Mouse (Mus musculus): Measurements from ENCODE around the gene Hebp1. TPM values are rescaled to one million over a fixed set of nuclear protein-coding genes. Genes with fewer than 3 reads are reported as not detected.

Gene Hebp1
- total RNA-seq, 2 experiments from 2014 or later, result 50.3 to 53.5 TPM

- intact Hi-C loops (cut with DNase I), result no loop called here
- DNase-seq, result no peak
Measured at GRCm38 (mm10) chr6:135133486-135133885, 64.3 kb downstream of the Hebp1 start.

DNA sequence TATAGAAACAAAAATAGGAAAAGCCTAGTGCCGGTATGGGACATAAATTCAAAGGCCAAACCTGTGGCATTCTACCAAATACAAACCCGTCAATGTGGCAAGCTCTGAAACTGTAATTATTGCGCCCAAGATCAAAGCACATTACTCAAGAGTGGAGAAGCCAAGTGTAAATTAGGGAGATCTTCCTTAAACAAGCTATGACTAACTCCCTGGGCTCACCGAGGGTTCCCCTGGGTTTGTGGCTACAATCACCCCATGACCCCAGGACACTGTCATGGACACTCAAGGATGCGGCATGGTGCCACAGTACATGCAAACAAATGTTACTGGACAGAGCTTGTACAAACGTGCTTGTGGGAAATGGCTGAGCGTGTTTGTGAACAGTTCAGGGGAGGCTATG lies 64.7 kb downstream of the Hebp1 start:
- DNase-seq, result no peak
- intact Hi-C loops (cut with DNase I), result no loop called here

GRCm38 (mm10) chr6:135124755-135125380 lies 73.0 kb downstream of the Hebp1 start:
- DNase-seq, result no peak
- intact Hi-C loops (cut with DNase I), result no loop called here

DNA sequence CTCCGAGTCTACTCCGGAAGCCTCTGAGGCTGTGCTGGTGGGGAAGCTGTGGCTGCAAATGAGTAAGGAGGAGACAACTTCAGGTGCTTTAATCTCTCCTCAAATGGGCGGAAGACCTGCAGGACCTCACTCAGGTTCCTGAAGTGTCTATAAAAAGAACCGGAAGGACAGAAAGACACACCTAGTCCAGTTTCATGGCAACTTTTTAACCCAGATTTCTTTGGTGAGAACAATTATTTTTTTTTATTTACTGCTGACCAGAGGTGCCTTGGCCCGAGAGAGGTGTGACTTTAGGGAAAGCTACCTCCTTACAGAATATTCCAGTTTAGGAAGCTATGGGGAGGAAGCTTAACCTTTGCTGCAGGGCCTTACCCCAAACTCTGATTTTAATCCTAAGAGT lies 79.6 kb downstream of the Hebp1 start, which contains the start of gene Gprc5d:
Gprc5d (minus strand) TSS at position 101 of the 400 bp plus-strand sequence.
- no peak for DNase-seq
- intact Hi-C loops (cut with DNase I), result no loop called here

GRCm38 (mm10) chr6:135116479-135116878 lies 81.3 kb downstream of the Hebp1 start:
- no peak for DNase-seq
- intact Hi-C loops (cut with DNase I), result no loop called here

- intact Hi-C loops (cut with DNase I), result no loop called here
- no peak for DNase-seq
Measured at GRCm38 (mm10) chr6:135113114-135113436, 84.7 kb downstream of the Hebp1 start.

DNA sequence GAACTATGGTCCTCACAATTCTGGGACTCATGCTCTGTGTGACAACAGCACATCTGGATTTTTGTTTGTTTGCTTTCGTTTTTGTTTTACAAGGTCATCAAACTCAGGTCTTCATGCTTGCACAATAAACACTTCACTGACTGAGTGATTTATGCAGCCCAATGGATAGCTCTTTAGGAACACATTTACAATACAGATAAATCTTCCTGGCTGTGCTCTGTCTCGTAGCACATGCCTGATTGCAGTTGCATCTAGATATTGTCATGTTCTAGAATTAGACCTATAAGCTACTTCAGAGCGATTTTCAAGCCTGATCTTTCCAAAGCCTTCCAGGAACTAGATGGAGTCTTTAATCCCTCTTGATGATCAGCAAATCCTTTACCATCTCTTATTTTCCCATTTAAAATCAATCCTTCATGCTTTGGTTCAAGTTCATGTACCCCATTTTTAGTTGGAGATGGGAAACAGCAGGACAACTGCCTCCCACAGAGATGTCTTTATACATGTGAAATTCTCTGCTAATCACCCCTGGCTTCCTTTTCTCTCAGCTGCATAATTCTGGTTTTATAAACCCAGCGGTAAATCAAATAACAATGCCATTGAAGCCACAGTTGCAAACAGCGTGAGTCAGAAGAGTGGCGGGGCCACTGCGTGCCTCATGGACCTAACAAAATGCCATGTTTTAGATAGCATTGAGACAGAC lies 85.3 kb downstream of the Hebp1 start:
- no peak for DNase-seq
- intact Hi-C loops (cut with DNase I), result no loop called here

- intact Hi-C loops (cut with DNase I), result no loop called here
- DNase-seq, result no peak
Measured at GRCm38 (mm10) chr6:135107014-135107413, 90.8 kb downstream of the Hebp1 start.

DNA sequence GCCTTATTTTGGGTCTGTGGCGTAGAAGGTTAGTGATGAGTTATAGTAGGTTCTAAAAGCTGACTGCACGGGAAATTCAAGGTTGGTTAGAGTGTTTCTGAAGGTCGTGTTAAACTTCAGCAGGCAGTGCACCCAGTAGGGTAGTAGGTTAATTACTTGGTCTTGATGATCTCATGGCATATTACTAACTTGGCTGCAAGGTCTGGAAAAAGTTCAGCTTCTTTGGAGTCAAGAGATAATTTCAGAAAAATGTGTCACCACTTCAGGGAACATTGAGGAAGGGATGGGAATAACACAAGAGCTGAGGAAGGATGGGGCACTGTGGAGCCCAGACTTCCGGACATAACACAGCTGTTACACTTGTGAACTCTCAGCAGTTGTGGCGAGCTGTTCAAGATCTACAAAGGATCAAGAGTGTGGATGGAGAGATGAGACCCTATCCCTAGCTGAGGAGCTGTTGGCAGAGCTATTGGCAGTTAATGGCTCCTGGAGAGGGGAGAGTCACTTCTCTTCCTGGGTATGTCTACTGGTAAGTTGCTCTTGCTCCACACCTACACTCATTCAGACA lies 95.0 kb downstream of the Hebp1 start:
- intact Hi-C loops (cut with DNase I), result no loop called here
- peak in 1 of 2 experiments; percentile 3 for DNase-seq

- no peak for DNase-seq
- intact Hi-C loops (cut with DNase I), result no loop called here
Measured at GRCm38 (mm10) chr6:135100787-135101472, 96.9 kb downstream of the Hebp1 start.

- intact Hi-C loops (cut with DNase I), result no loop called here
- DNase-seq, result no peak
Measured at GRCm38 (mm10) chr6:135092798-135093470, 104.9 kb downstream of the Hebp1 start.

DNA sequence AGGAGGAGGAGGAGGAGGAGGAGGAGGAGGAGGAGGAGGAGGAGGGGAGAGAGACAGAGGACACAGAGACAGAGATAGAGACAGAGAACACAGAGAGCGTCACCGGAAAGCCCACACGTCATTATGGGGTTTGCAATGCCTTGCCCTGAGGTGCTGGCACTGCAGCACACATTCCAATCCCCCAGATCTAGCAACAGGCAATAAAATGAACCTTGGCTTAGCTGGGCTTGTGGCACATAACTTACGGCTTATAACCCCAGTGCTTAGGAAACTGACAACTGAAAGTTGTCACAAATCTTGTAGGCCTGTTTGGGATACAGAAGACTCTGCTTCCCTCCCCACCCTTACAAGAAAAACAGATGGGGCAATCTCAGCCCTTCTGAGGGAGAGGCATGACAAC lies 107.2 kb downstream of the Hebp1 start:
- intact Hi-C loops (cut with DNase I), result no loop called here
- DNase-seq, result no peak

- intact Hi-C loops (cut with DNase I), result loop anchor here (2.0 to 10.0 kb wide), 4 partner anchors 65 to 309 kb away; no protein-coding TSS in a partner anchor
- DNase-seq, result no peak
Measured at GRCm38 (mm10) chr6:135089786-135090185, 108.0 kb downstream of the Hebp1 start.

DNA sequence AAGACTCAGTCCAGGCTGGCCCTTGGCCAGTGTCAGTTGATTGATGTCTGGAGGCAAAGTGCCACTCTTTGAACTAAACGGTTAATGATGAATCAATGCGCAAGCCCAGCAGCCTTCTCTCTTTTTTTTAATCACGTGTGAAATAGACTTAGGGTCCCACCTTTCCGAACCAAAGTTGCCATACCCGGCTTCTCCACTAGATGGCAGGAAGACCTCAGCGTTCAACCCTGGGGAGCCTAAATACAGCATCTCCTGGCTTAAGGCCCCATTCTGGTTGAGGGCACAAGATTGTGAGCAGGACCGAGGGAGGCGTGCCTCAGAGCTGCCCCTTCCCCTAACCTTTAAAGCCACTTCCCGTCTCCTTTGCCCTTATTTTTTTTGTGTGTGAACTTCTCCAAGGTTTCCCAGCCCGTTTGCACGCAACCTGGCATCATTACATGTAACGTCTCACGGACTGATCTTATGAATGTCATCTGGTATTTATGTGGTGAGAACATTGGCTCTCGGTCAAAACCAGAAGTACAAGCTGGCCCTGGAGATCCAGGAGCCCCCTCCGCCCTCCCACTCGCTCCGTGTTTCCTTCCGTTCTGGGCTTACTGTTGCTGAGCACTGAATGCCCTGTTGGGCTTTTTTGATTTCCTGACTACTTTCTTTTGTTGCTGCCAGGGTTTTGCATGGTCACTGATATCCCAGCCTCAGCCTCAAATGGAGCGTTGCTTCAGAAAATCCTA lies 109.9 kb downstream of the Hebp1 start:
- intact Hi-C loops (cut with DNase I), result loop anchor here (1.0 to 10.0 kb wide), 5 partner anchors 56 to 311 kb away; no protein-coding TSS in a partner anchor

More for the DNA sequence above, 109.9 kb downstream of the Hebp1 start:
- peak; percentile 80 to 87 for DNase-seq

Other genes starting within 250 kb of the Hebp1 start
- gene Apold1, start 216.3 kb downstream of the Hebp1 start, total RNA-seq (2021), result 10 to 100 TPM in 1 of 2 experiments, 1 to 10 TPM in 1; 5.1 to 15.6 TPM
- gene Ddx47, start 186.4 kb downstream of the Hebp1 start, total RNA-seq (2021), result 10 to 100 TPM; 38.1 to 39.9 TPM
- 1 to 10 TPM in 1 of 2 experiments, under 1 TPM in 1; 0.81 to 1.3 TPM for gene Gprc5a, start 132.4 kb downstream of the Hebp1 start, total RNA-seq (2021)
- not detected for gene Gprc5d, start 79.7 kb downstream of the Hebp1 start, total RNA-seq (2021)
- 1 to 10 TPM; 7.0 to 9.2 TPM for gene Fam234b, start within 50 bp of the Hebp1 start, total RNA-seq (2021)
- under 1 TPM; 0.24 to 0.47 TPM for gene Gsg1, start 56.3 kb upstream of the Hebp1 start, total RNA-seq (2021)
- not detected for gene Pbp2, start 112.4 kb upstream of the Hebp1 start, total RNA-seq (2021)
- gene Emp1, start 164.5 kb upstream of the Hebp1 start, total RNA-seq (2021), result 10 to 100 TPM; 46.9 to 53.3 TPM